In the genomic region with DNA sequence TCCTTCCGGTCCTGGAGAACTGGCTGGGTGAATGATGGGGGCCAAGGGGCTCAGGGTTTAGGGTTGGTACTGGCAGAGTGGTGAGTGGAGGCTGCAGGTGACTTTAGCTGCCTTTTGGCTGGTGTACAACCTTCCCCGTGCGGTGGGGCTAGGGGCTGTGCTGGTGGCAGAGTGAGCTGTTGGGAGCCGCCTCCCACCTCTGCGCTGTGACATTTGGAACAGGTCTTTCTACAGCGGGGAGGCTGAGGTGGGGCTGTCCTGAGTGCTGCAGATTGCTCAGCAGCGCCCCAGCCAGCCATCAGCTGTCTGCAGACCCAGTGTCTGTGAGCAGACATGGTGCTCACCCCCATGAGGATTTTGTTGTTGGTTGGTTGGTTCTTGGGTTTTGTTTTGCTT, we compare ENCODE assay signal across 16 mouse cellular contexts. TPM values are rescaled to one million over a fixed set of nuclear protein-coding genes. Genes with fewer than 3 reads are reported as not detected.
DNase-seq lines count a peak whose midpoint lies in the region; ATAC-seq lines count a peak whose summit lies in the region.
"Had no signal": no experiment of that assay in that cellular context is flagged by ENCODE, and none has a peak within 500 bp of the region (broad histone marks: within the 10 kb centered on the region; RNA-seq: fewer than 3 reads in every experiment).

No protein-coding gene starts in this region.

- H3K9me3 ChIP-seq in forebrain, embryonic 11.5 days (ENCODE audit: control insufficient read depth, low read length): no peaks in the 10 kb centered on the region
- no peaks in the 10 kb centered on the region for H3K9me3 ChIP-seq in forebrain, embryonic 10.5 days
- no peaks in the 10 kb centered on the region for H3K9me3 ChIP-seq in forebrain, embryonic 14.5 days (replicated peaks; ENCODE audit: control insufficient read depth, low read length)
- H3K9me3 ChIP-seq in midbrain, embryonic 11.5 days (ENCODE audit: control insufficient read depth, low read length): no peaks in the 10 kb centered on the region
- H3K9me3 ChIP-seq: limb, embryonic 13.5 days; lung, embryonic 15.5 days had no signal

- DNase-seq in forebrain, embryonic 11.5 days (ENCODE audit: low spot score): no peak
- no peak for DNase-seq in forebrain, embryonic 10.5 days (ENCODE audit: extremely low spot score, low spot score)
- DNase-seq in ES-CJ7 (ENCODE audit: low read depth, low spot score): peak; percentile 37
- DNase-seq in forebrain, embryonic 14.5 days (ENCODE audit: low spot score): no peak
- no peak for DNase-seq in midbrain, embryonic 11.5 days (ENCODE audit: low spot score, missing footprints)
- no peak for DNase-seq in adrenal gland, postnatal 36 days
- DNase-seq in layer of hippocampus, adult 9-10 months (ENCODE audit: low spot score): no peak
- no peak for DNase-seq in natural killer cell, adult 2 months (ENCODE audit: low spot score in 2 of 2)
- DNase-seq: kidney, adult 11 months; thymus, postnatal 14 days had no signal

- 43% methylated on average over 7 of the region's 7 CpGs for WGBS in forebrain, embryonic 11.5 days
- 41% methylated on average over 7 of the region's 7 CpGs for WGBS in forebrain, embryonic 10.5 days
- 55% methylated on average over 7 of the region's 7 CpGs for WGBS in forebrain, embryonic 14.5 days
- WGBS in midbrain, embryonic 11.5 days: 42% methylated on average over 7 of the region's 7 CpGs

- peak overlapping the region; percentile 12; the same call in 1 of the 2 replicates for H3K9ac ChIP-seq in forebrain, embryonic 11.5 days (ENCODE audit: low read length)
- peak overlapping the region; percentile 98 for H3K9ac ChIP-seq in forebrain, embryonic 14.5 days (ENCODE audit: low read length)
- H3K9ac ChIP-seq in midbrain, embryonic 11.5 days (ENCODE audit: low read length): no peak overlapping the region
- H3K9ac ChIP-seq: lung, embryonic 15.5 days had no signal

- no peak for ATAC-seq in forebrain, embryonic 11.5 days (replicated peaks; ENCODE audit: low FRiP score)
- ATAC-seq in forebrain, embryonic 14.5 days: no peak
- ATAC-seq in midbrain, embryonic 11.5 days (ENCODE audit: low FRiP score): no peak
- ATAC-seq: Patski had no signal

- H3K4me3 ChIP-seq in forebrain, embryonic 11.5 days (ENCODE audit: low read depth, low read length): no peak overlapping the region
- H3K4me3 ChIP-seq in forebrain, embryonic 10.5 days: no peak overlapping the region
- H3K4me3 ChIP-seq in forebrain, embryonic 14.5 days (ENCODE audit: low read depth, low read length): peak overlapping the region; percentile 75; the same call in 1 of the 2 replicates
- H3K4me3 ChIP-seq in midbrain, embryonic 11.5 days (ENCODE audit: low read depth, low read length): no peak overlapping the region; the same call in 1 of the 2 replicates
- H3K4me3 ChIP-seq: limb, embryonic 13.5 days; lung, embryonic 15.5 days had no signal

- H3K27me3 ChIP-seq in forebrain, embryonic 11.5 days (ENCODE audit: control insufficient read depth, insufficient read depth, low read length): peaks cover 8% of the 10 kb centered on the region
- H3K27me3 ChIP-seq in forebrain, embryonic 10.5 days (ENCODE audit: poor library complexity, severe bottlenecking): peaks cover 61% of the 10 kb centered on the region
- H3K27me3 ChIP-seq in forebrain, embryonic 14.5 days (replicated peaks; ENCODE audit: control insufficient read depth, insufficient read depth, low read length): no peaks in the 10 kb centered on the region
- peaks cover 5% of the 10 kb centered on the region for H3K27me3 ChIP-seq in midbrain, embryonic 11.5 days (ENCODE audit: control insufficient read depth, insufficient read depth, low read length)

- peaks cover 21% of the 10 kb centered on the region for H3K4me1 ChIP-seq in forebrain, embryonic 11.5 days (replicated peaks; ENCODE audit: control insufficient read depth, insufficient read depth, low read length)
- H3K4me1 ChIP-seq in forebrain, embryonic 10.5 days: peaks cover 47% of the 10 kb centered on the region
- H3K4me1 ChIP-seq in forebrain, embryonic 14.5 days (ENCODE audit: control insufficient read depth, insufficient read depth, low read length): peaks cover 34% of the 10 kb centered on the region
- peaks cover 23% of the 10 kb centered on the region for H3K4me1 ChIP-seq in midbrain, embryonic 11.5 days (ENCODE audit: control insufficient read depth, insufficient read depth, low read length)

- H3K27ac ChIP-seq in forebrain, embryonic 11.5 days (ENCODE audit: low read depth, low read length): no peak overlapping the region
- no peak overlapping the region for H3K27ac ChIP-seq in forebrain, embryonic 10.5 days
- no peak overlapping the region; the same call in 1 of the 2 replicates for H3K27ac ChIP-seq in forebrain, embryonic 14.5 days (ENCODE audit: low read depth, low read length)
- no peak overlapping the region for H3K27ac ChIP-seq in midbrain, embryonic 11.5 days (ENCODE audit: low read depth, low read length)
- H3K27ac ChIP-seq: limb, embryonic 13.5 days; lung, embryonic 15.5 days had no signal

- peaks cover 12% of the 10 kb centered on the region; the same call in 1 of the 2 replicates for H3K36me3 ChIP-seq in forebrain, embryonic 11.5 days (ENCODE audit: control insufficient read depth, insufficient read depth, low read length)
- H3K36me3 ChIP-seq in forebrain, embryonic 10.5 days (replicated peaks): peaks cover 61% of the 10 kb centered on the region
- peaks cover 60% of the 10 kb centered on the region for H3K36me3 ChIP-seq in forebrain, embryonic 14.5 days (ENCODE audit: control insufficient read depth, insufficient read depth, low read length)
- H3K36me3 ChIP-seq in midbrain, embryonic 11.5 days (ENCODE audit: control insufficient read depth, insufficient read depth, low read length): peaks cover 10% of the 10 kb centered on the region
- H3K36me3 ChIP-seq: limb, embryonic 13.5 days; lung, embryonic 15.5 days had no signal

- no peak overlapping the region for H3K4me2 ChIP-seq in forebrain, embryonic 11.5 days (ENCODE audit: low read depth, low read length, severe bottlenecking)
- peak overlapping the region; percentile 93 for H3K4me2 ChIP-seq in forebrain, embryonic 14.5 days (ENCODE audit: low read length)
- 0 out of 2 replicates have a peak overlapping the region, but pooled peaks have one; percentile 3 for H3K4me2 ChIP-seq in midbrain, embryonic 11.5 days
- H3K4me2 ChIP-seq: limb, embryonic 13.5 days; lung, embryonic 15.5 days had no signal

RNA-seq across cellular contexts. Expression of a gene that starts 16.7 kb away (rescaled TPM):
- polyA plus RNA-seq in forebrain, embryonic 11.5 days (2014; fragmentation: Nextera tagmentation; extraction: Ambion mirVana): 8.2 and 9.8 TPM in 2 replicates
- polyA plus RNA-seq in forebrain, embryonic 10.5 days (2016; fragmentation: Nextera tagmentation; extraction: Ambion mirVana): 1.8 and 2.1 TPM in 2 replicates
- polyA plus RNA-seq in forebrain, embryonic 14.5 days (2014; fragmentation: Nextera tagmentation; extraction: Ambion mirVana): 20.8 and 22.1 TPM in 2 replicates
- polyA plus RNA-seq in midbrain, embryonic 11.5 days (2014; fragmentation: Nextera tagmentation; extraction: Ambion mirVana): 9.2 and 10.3 TPM in 2 replicates
- total RNA-seq in adrenal gland, postnatal 36 days (2021): 1 to 10 TPM; 3.9 to 4.9 TPM
- total RNA-seq: common myeloid progenitor, adult 5-6 weeks; granulocyte monocyte progenitor cell, adult 5-6 weeks; megakaryocyte-erythroid progenitor cell, adult 5-6 weeks had no signal

RNA-seq across cellular contexts. Expression of a gene that starts 19.7 kb away (rescaled TPM):
- 2.6 and 2.9 TPM in 2 replicates for polyA plus RNA-seq in forebrain, embryonic 11.5 days (2014; fragmentation: Nextera tagmentation; extraction: Ambion mirVana)
- polyA plus RNA-seq in forebrain, embryonic 10.5 days (2016; fragmentation: Nextera tagmentation; extraction: Ambion mirVana): 1.3 and 1.5 TPM in 2 replicates
- 5.3 TPM in 2 replicates for polyA plus RNA-seq in forebrain, embryonic 14.5 days (2014; fragmentation: Nextera tagmentation; extraction: Ambion mirVana)
- 1.8 and 2.9 TPM in 2 replicates for polyA plus RNA-seq in midbrain, embryonic 11.5 days (2014; fragmentation: Nextera tagmentation; extraction: Ambion mirVana)
- total RNA-seq in adrenal gland, postnatal 36 days (2021): under 1 TPM in 1 of 2 experiments, not detected in 1; 0.63 TPM
- total RNA-seq: common myeloid progenitor, adult 5-6 weeks; granulocyte monocyte progenitor cell, adult 5-6 weeks; megakaryocyte-erythroid progenitor cell, adult 5-6 weeks had no signal
- polyA plus RNA-seq: Patski had no signal

RNA-seq across cellular contexts. Expression of a gene that starts 22.3 kb away (rescaled TPM):
- 60.9 and 68.9 TPM in 2 replicates for polyA plus RNA-seq in forebrain, embryonic 11.5 days (2014; fragmentation: Nextera tagmentation; extraction: Ambion mirVana)
- polyA plus RNA-seq in forebrain, embryonic 10.5 days (2016; fragmentation: Nextera tagmentation; extraction: Ambion mirVana): 74.9 and 78.5 TPM in 2 replicates
- polyA plus RNA-seq in forebrain, embryonic 14.5 days (2014; fragmentation: Nextera tagmentation; extraction: Ambion mirVana): 49.3 and 50.5 TPM in 2 replicates
- polyA plus RNA-seq in midbrain, embryonic 11.5 days (2014; fragmentation: Nextera tagmentation; extraction: Ambion mirVana): 49.4 and 55.8 TPM in 2 replicates
- total RNA-seq in adrenal gland, postnatal 36 days (2021): 10 to 100 TPM; 53.9 to 61.0 TPM

RNA-seq across cellular contexts. Expression of a gene that starts 50.8 kb away (rescaled TPM):
- 115 and 124 TPM in 2 replicates for polyA plus RNA-seq in forebrain, embryonic 11.5 days (2014; fragmentation: Nextera tagmentation; extraction: Ambion mirVana)
- polyA plus RNA-seq in forebrain, embryonic 10.5 days (2016; fragmentation: Nextera tagmentation; extraction: Ambion mirVana): 95.8 and 96.9 TPM in 2 replicates
- polyA plus RNA-seq in forebrain, embryonic 14.5 days (2014; fragmentation: Nextera tagmentation; extraction: Ambion mirVana): 147 and 154 TPM in 2 replicates
- polyA plus RNA-seq in midbrain, embryonic 11.5 days (2014; fragmentation: Nextera tagmentation; extraction: Ambion mirVana): 91.8 and 99.3 TPM in 2 replicates
- 10 to 100 TPM; 91.2 to 99.2 TPM for total RNA-seq in adrenal gland, postnatal 36 days (2021)

RNA-seq across cellular contexts. Expression of a gene that starts 50.9 kb away (rescaled TPM):
- 22.3 and 25.3 TPM in 2 replicates for polyA plus RNA-seq in forebrain, embryonic 11.5 days (2014; fragmentation: Nextera tagmentation; extraction: Ambion mirVana)
- 15.1 and 15.8 TPM in 2 replicates for polyA plus RNA-seq in forebrain, embryonic 10.5 days (2016; fragmentation: Nextera tagmentation; extraction: Ambion mirVana)
- 13.0 and 24.0 TPM in 2 replicates for polyA plus RNA-seq in forebrain, embryonic 14.5 days (2014; fragmentation: Nextera tagmentation; extraction: Ambion mirVana)
- 14.7 and 17.1 TPM in 2 replicates for polyA plus RNA-seq in midbrain, embryonic 11.5 days (2014; fragmentation: Nextera tagmentation; extraction: Ambion mirVana)
- total RNA-seq in adrenal gland, postnatal 36 days (2021): 1 to 10 TPM; 8.5 to 9.5 TPM
- total RNA-seq: common myeloid progenitor, adult 5-6 weeks had no signal
